Mouse (Mus musculus): Measurements from ENCODE around the gene Phldb2. TPM values are rescaled to one million over a fixed set of nuclear protein-coding genes. Genes with fewer than 3 reads are reported as not detected.

The Phldb2 gene
- polyA plus RNA-seq, 1 experiment from 2014 or later: 35.2 TPM

Other genes with a start within 250 kb of the Phldb2 start
- 319 and 330 TPM in 2 replicates for gene Tagln3, start 229.0 kb downstream of the Phldb2 start, polyA plus RNA-seq (2016; fragmentation: Nextera tagmentation; extraction: Ambion mirVana)
- gene Abhd10, start 210.6 kb downstream of the Phldb2 start, polyA plus RNA-seq (2016; fragmentation: Nextera tagmentation; extraction: Ambion mirVana): 41.9 and 44.9 TPM in 2 replicates
- 11.7 and 12.7 TPM in 2 replicates for gene Plcxd2, start 56.6 kb upstream of the Phldb2 start, polyA plus RNA-seq (2016; fragmentation: Nextera tagmentation; extraction: Ambion mirVana)
- not detected in 2 replicates for gene Cd96, start 166.7 kb upstream of the Phldb2 start, polyA plus RNA-seq (2016; fragmentation: Nextera tagmentation; extraction: Ambion mirVana)
- 3.9 and 4.6 TPM in 2 replicates for gene Gm4737, start 201.5 kb upstream of the Phldb2 start, polyA plus RNA-seq (2016; fragmentation: Nextera tagmentation; extraction: Ambion mirVana)

Data from forebrain, embryonic 12.5 days (tissue).